Mouse (Mus musculus) forebrain, embryonic 11.5 days (tissue): ENCODE data around the gene Gm11559. TPM values are rescaled to one million over a fixed set of nuclear protein-coding genes. Genes with fewer than 3 reads are reported as not detected.
"Not testable (repeated sequence)": the region's sequence is repeated elsewhere in the genome, so short reads cannot be mapped to it uniquely, and the experiment has no call there.

Source experiments
- ATAC-seq: fragments of 200-750 bp; cut with Nextera tagmentation; replicated peaks from 2 replicates; pipeline ENCODE4 v1.8.0; 2017; ENCODE audit warnings: moderate TSS enrichment; ENCODE audit not compliant: low FRiP score
- DNase-seq: peaks from one replicate; pipeline ENCODE4 v3.0.0-alpha.2; 2017; ENCODE audit warnings: low spot score
- H3K27ac ChIP-seq: fragments of 300-500 bp; sonication (generic); 2 replicates; pipeline ENCODE4 v1.5.1; 2014; ENCODE audit warnings: low read depth, low read length
- H3K27me3 ChIP-seq: fragments of 300-500 bp; sonication (generic); 2 replicates; pipeline ENCODE4 v1.6.1; 2014; ENCODE audit warnings: mild to moderate bottlenecking, low read length, mixed read lengths; ENCODE audit not compliant: control insufficient read depth, insufficient read depth
- H3K36me3 ChIP-seq: fragments of 300-500 bp; sonication (generic); 2 replicates; pipeline ENCODE4 v1.6.1; 2014; ENCODE audit warnings: mild to moderate bottlenecking, low read length, moderate library complexity, mixed read lengths; ENCODE audit not compliant: control insufficient read depth, insufficient read depth
- H3K4me1 ChIP-seq: fragments of 300-500 bp; sonication (generic); replicated peaks from 2 replicates; pipeline ENCODE4 v1.6.1; 2014; ENCODE audit warnings: low read length, mixed read lengths; ENCODE audit not compliant: control insufficient read depth, insufficient read depth
- H3K4me2 ChIP-seq: fragments of 300-500 bp; sonication (generic); 2 replicates; pipeline ENCODE4 v1.6.1; 2014; ENCODE audit warnings: low read depth, mild to moderate bottlenecking, low read length, moderate library complexity, mixed read lengths; ENCODE audit not compliant: severe bottlenecking
- H3K4me3 ChIP-seq: fragments of 300-500 bp; sonication (generic); 2 replicates; pipeline ENCODE4 v1.5.1; 2014; ENCODE audit warnings: low read depth, low read length
- H3K9ac ChIP-seq: fragments of 300-500 bp; sonication (generic); 2 replicates; pipeline ENCODE4 v1.6.1; 2014; ENCODE audit warnings: low read length
- H3K9me3 ChIP-seq: fragments of 300-500 bp; sonication (generic); 2 replicates; pipeline ENCODE4 v1.6.1; 2016; ENCODE audit warnings: low read length, mixed read lengths; ENCODE audit not compliant: control insufficient read depth
- WGBS: fragments of 180-500 bp; shearing (Covaris S2); extraction: QIAGEN DNeasy Blood & Tissue Kit; methylation state at CpG from one replicate; pipeline ENCODE4 v1.1.7; 2014; 5-methylcytosine and 5-hydroxymethylcytosine counted together
- polyA plus RNA-seq: library from polyadenylated mRNA; unstranded; fragments of >200 nt; fragmentation: Nextera tagmentation; extraction: Ambion mirVana; gene quantifications from 2 replicates; pipeline ENCODE4 v1.2.1, GENCODE M21; 2014

Gene Gm11559
- polyA plus RNA-seq, 1 experiment from 2014 or later, result not detected

- not testable (repeated sequence) for H3K27me3 ChIP-seq, H3K27ac ChIP-seq, H3K4me2 ChIP-seq, ATAC-seq, H3K4me1 ChIP-seq, DNase-seq, H3K9ac ChIP-seq, H3K4me3 ChIP-seq, H3K36me3 ChIP-seq, H3K9me3 ChIP-seq
- WGBS, result 74% methylated on average over 1 of the region's 1 CpGs
Observed at GRCm38 (mm10) chr11:99873089-99873488, 8.8 kb downstream of the Gm11559 start, which contains the start of gene Krtap9-1. TSS of gene Krtap9-1 (plus strand) at chr11:99873389.

GRCm38 (mm10) chr11:99878887-99879286 lies 14.6 kb downstream of the Gm11559 start, which contains the start of gene Gm11567:
TSS of gene Gm11567 (plus strand) at chr11:99879187.
- not testable (repeated sequence) for H3K36me3 ChIP-seq, DNase-seq, H3K9me3 ChIP-seq, H3K27me3 ChIP-seq, ATAC-seq, H3K9ac ChIP-seq, H3K4me1 ChIP-seq, H3K27ac ChIP-seq, H3K4me3 ChIP-seq, H3K4me2 ChIP-seq
- 50% methylated on average over 1 of the region's 1 CpGs for WGBS

GRCm38 (mm10) chr11:99907620-99908019 lies 43.3 kb downstream of the Gm11559 start, which contains the start of gene Krtap31-1:
TSS of gene Krtap31-1 (plus strand) at chr11:99907920.
- DNase-seq (no peak), ATAC-seq (no peak)
- no peak within 1 kb of the TSS for H3K27ac ChIP-seq
- no peak within 1 kb of the TSS for H3K9ac ChIP-seq
- H3K4me1 ChIP-seq, result no peaks in the 10 kb centered on the region
- H3K27me3 ChIP-seq, result no peaks in the 10 kb centered on the region
- no peaks in the 10 kb centered on the region for H3K36me3 ChIP-seq
- WGBS, result 87% methylated on average over 2 of the region's 2 CpGs
- no peaks in the 10 kb centered on the region for H3K9me3 ChIP-seq
- no peak within 1 kb of the TSS for H3K4me3 ChIP-seq
- H3K4me2 ChIP-seq, result no peak within 1 kb of the TSS

GRCm38 (mm10) chr11:99914451-99914850 lies 50.2 kb downstream of the Gm11559 start, which contains the start of gene Gm11565:
TSS of gene Gm11565 (plus strand) at chr11:99914751.
- no peak within 1 kb of the TSS for H3K4me3 ChIP-seq
- ATAC-seq (no peak), DNase-seq (no peak)
- no peak within 1 kb of the TSS for H3K4me2 ChIP-seq
- WGBS, result 91% methylated on average over 3 of the region's 3 CpGs
- H3K27me3 ChIP-seq, result no peaks in the 10 kb centered on the region
- H3K27ac ChIP-seq, result no peak within 1 kb of the TSS
- H3K9me3 ChIP-seq, result no peaks in the 10 kb centered on the region
- no peaks in the 10 kb centered on the region for H3K4me1 ChIP-seq
- H3K9ac ChIP-seq, result no peak within 1 kb of the TSS
- no peaks in the 10 kb centered on the region for H3K36me3 ChIP-seq

Other genes starting within 250 kb of the Gm11559 start
- not detected in 2 replicates for gene Krtap2-4, start 249.6 kb upstream of the Gm11559 start, polyA plus RNA-seq
- gene Gm11562, start 244.0 kb upstream of the Gm11559 start, polyA plus RNA-seq, result not detected in 2 replicates
- gene Krtap4-1, start 236.2 kb upstream of the Gm11559 start, polyA plus RNA-seq, result not detected in 2 replicates
- not detected in 2 replicates for gene Krtap4-2, start 229.4 kb upstream of the Gm11559 start, polyA plus RNA-seq
- not detected in 2 replicates for gene Krtap4-7, start 220.4 kb upstream of the Gm11559 start, polyA plus RNA-seq
- not detected in 2 replicates for gene Gm11555, start 214.2 kb upstream of the Gm11559 start, polyA plus RNA-seq
- not detected in 2 replicates for gene Gm11563, start 205.5 kb upstream of the Gm11559 start, polyA plus RNA-seq
- not detected in 2 replicates for gene Krtap4-6, start 198.5 kb upstream of the Gm11559 start, polyA plus RNA-seq
- gene Gm14190, start 173.7 kb upstream of the Gm11559 start, polyA plus RNA-seq, result not detected in 2 replicates
- not detected in 2 replicates for gene Gm14180, start 130.2 kb upstream of the Gm11559 start, polyA plus RNA-seq
- gene Gm11595, start 91.6 kb upstream of the Gm11559 start, polyA plus RNA-seq, result not detected in 2 replicates
- not detected in 2 replicates for gene Krtap4-8, start 83.8 kb upstream of the Gm11559 start, polyA plus RNA-seq
- not detected in 2 replicates for gene Krtap4-9, start 79.3 kb upstream of the Gm11559 start, polyA plus RNA-seq
- gene Gm11596, start 71.0 kb upstream of the Gm11559 start, polyA plus RNA-seq, result not detected in 2 replicates
- not detected in 2 replicates for gene Gm11569, start 65.5 kb upstream of the Gm11559 start, polyA plus RNA-seq
- not detected in 2 replicates for gene Gm11554, start 60.0 kb upstream of the Gm11559 start, polyA plus RNA-seq
- not detected in 2 replicates for gene Krtap4-13, start 54.6 kb upstream of the Gm11559 start, polyA plus RNA-seq
- gene Gm11564, start 48.8 kb upstream of the Gm11559 start, polyA plus RNA-seq, result not detected in 2 replicates
- gene 2300003K06Rik, start 26.4 kb upstream of the Gm11559 start, polyA plus RNA-seq, result not detected in 2 replicates
- not detected in 2 replicates for gene Krtap4-16, start 12.9 kb upstream of the Gm11559 start, polyA plus RNA-seq
- not detected in 2 replicates for gene Gm11568, start 6.6 kb upstream of the Gm11559 start, polyA plus RNA-seq
- gene Krtap9-1, start 8.9 kb downstream of the Gm11559 start, polyA plus RNA-seq, result not detected in 2 replicates
- gene Gm11567, start 14.7 kb downstream of the Gm11559 start, polyA plus RNA-seq, result not detected in 2 replicates
- not detected in 2 replicates for gene Krtap31-1, start 43.4 kb downstream of the Gm11559 start, polyA plus RNA-seq
- gene Gm11565, start 50.3 kb downstream of the Gm11559 start, polyA plus RNA-seq, result not detected in 2 replicates
- gene Krtap31-2, start 71.8 kb downstream of the Gm11559 start, polyA plus RNA-seq, result not detected in 2 replicates
- gene Krtap9-5, start 84.0 kb downstream of the Gm11559 start, polyA plus RNA-seq, result not detected in 2 replicates
- not detected in 2 replicates for gene Krtap29-1, start 114.6 kb downstream of the Gm11559 start, polyA plus RNA-seq
- gene Krtap16-1, start 122.1 kb downstream of the Gm11559 start, polyA plus RNA-seq, result not detected in 2 replicates
- not detected in 2 replicates for gene Krtap17-1, start 129.5 kb downstream of the Gm11559 start, polyA plus RNA-seq
- gene Krt33a, start 151.7 kb downstream of the Gm11559 start, polyA plus RNA-seq, result not detected in 2 replicates
- gene Krt33b, start 165.4 kb downstream of the Gm11559 start, polyA plus RNA-seq, result not detected in 2 replicates
- not detected in 2 replicates for gene Krt34, start 177.1 kb downstream of the Gm11559 start, polyA plus RNA-seq
- not detected in 2 replicates for gene Krt31, start 186.1 kb downstream of the Gm11559 start, polyA plus RNA-seq
- not detected in 2 replicates for gene Krt32, start 223.8 kb downstream of the Gm11559 start, polyA plus RNA-seq
- not detected in 2 replicates for gene Krt35, start 231.8 kb downstream of the Gm11559 start, polyA plus RNA-seq
- gene Krt36, start 241.2 kb downstream of the Gm11559 start, polyA plus RNA-seq, result not detected in 2 replicates